Mouse (Mus musculus) megakaryocyte, embryonic 14.5 days (primary cell): Measurements from ENCODE around the gene Ism2. TPM values are rescaled to one million over a fixed set of nuclear protein-coding genes. Genes with fewer than 3 reads are reported as not detected.

Experiments
- H3K27me3 ChIP-seq: replicated peaks from 2 replicates; pipeline ENCODE3; 2012; ENCODE audit warnings: inconsistent platforms
- H3K36me3 ChIP-seq: replicated peaks from 2 replicates; pipeline ENCODE3; 2012; ENCODE audit warnings: low read length, inconsistent platforms, mixed read lengths
- H3K4me1 ChIP-seq: 2 replicates; pipeline ENCODE4 v1.6.1; 2012; ENCODE audit warnings: inconsistent platforms
- H3K4me3 ChIP-seq: replicated peaks from 2 replicates; pipeline ENCODE3; 2012; ENCODE audit warnings: moderate library complexity, mild to moderate bottlenecking, inconsistent platforms
- H3K9me3 ChIP-seq: 2 replicates; pipeline ENCODE4 v1.6.1; 2012; ENCODE audit warnings: inconsistent platforms
- FLI1 ChIP-seq: IDR thresholded peaks from 2 replicates; pipeline ENCODE4 v1.6.1; 2012; ENCODE audit warnings: low read length, inconsistent platforms, mixed read lengths
- GATA1 ChIP-seq: IDR thresholded peaks from 3 replicates; pipeline ENCODE4 v1.6.1; 2012; ENCODE audit warnings: mixed read lengths, low read length, inconsistent platforms, borderline replicate concordance
- polyA plus RNA-seq: library from polyadenylated mRNA; stranded (reverse); fragments of >175 nt; gene quantifications from 2 replicates; pipeline ENCODE4 v1.2.3, GENCODE M21; 2012; ENCODE audit warnings: low replicate concordance; ENCODE audit not compliant: insufficient read depth

Ism2 gene
- polyA plus RNA-seq, 1 experiment: 0.04 TPM

GRCm38 (mm10) chr12:87253878-87254277 lies 45.6 kb downstream of the Ism2 start:
- peaks cover 94% of the 10 kb centered on the region for H3K36me3 ChIP-seq
- no peak for TF ChIP-seq FLI1
- no peak for TF ChIP-seq GATA1

GRCm38 (mm10) chr12:87250161-87250560 lies 49.3 kb downstream of the Ism2 start:
- Histone ChIP-seq H3K36me3 (peaks cover 88% of the 10 kb centered on the region), H3K4me3 (no peak overlapping the region), H3K4me1 (no peaks in the 10 kb centered on the region), H3K9me3 (no peaks in the 10 kb centered on the region), H3K27me3 (no peaks in the 10 kb centered on the region)
- no peak for TF ChIP-seq FLI1
- TF ChIP-seq GATA1: no peak

More at GRCm38 (mm10) chr12:87253878-87254277, 45.6 kb downstream of the Ism2 start:
- Histone ChIP-seq H3K27me3 (no peaks in the 10 kb centered on the region), H3K4me3 (no peak overlapping the region), H3K4me1 (peaks cover 13% of the 10 kb centered on the region), H3K9me3 (no peaks in the 10 kb centered on the region)

GRCm38 (mm10) chr12:87238632-87239031 lies 60.9 kb downstream of the Ism2 start, which contains the start of gene Noxred1:
Gene Noxred1, minus strand, starts transcription at chr12:87238732.
- Histone ChIP-seq H3K36me3 (peaks cover 53% of the 10 kb centered on the region), H3K4me3 (no peak within 1 kb of the TSS), H3K27me3 (no peaks in the 10 kb centered on the region), H3K4me1 (peaks cover 13% of the 10 kb centered on the region; the same call in 1 of the 2 replicates), H3K9me3 (peaks cover 4% of the 10 kb centered on the region)
- TF ChIP-seq GATA1 (no peak), FLI1 (no peak)

- Histone ChIP-seq H3K36me3 (peaks cover 39% of the 10 kb centered on the region), H3K9me3 (peaks cover 4% of the 10 kb centered on the region), H3K4me1 (peaks cover 13% of the 10 kb centered on the region; the same call in 1 of the 2 replicates), H3K4me3 (no peak overlapping the region), H3K27me3 (no peaks in the 10 kb centered on the region)
- TF ChIP-seq FLI1 (no peak), GATA1 (no peak)
Measured at GRCm38 (mm10) chr12:87236882-87237483, 62.5 kb downstream of the Ism2 start.

- H3K36me3 ChIP-seq: no peaks in the 10 kb centered on the region
- peaks cover 7% of the 10 kb centered on the region for H3K9me3 ChIP-seq
- no peak overlapping the region for H3K4me3 ChIP-seq
- TF ChIP-seq GATA1 (no peak), FLI1 (no peak)
- H3K27me3 ChIP-seq: no peaks in the 10 kb centered on the region
- H3K4me1 ChIP-seq: peaks cover 15% of the 10 kb centered on the region
Measured at GRCm38 (mm10) chr12:87230379-87230895, 69.1 kb downstream of the Ism2 start.

GRCm38 (mm10) chr12:87229633-87230032 lies 69.9 kb downstream of the Ism2 start:
- no peak overlapping the region for H3K4me3 ChIP-seq
- no peaks in the 10 kb centered on the region for H3K36me3 ChIP-seq
- peaks cover 23% of the 10 kb centered on the region for H3K4me1 ChIP-seq
- no peaks in the 10 kb centered on the region for H3K27me3 ChIP-seq
- H3K9me3 ChIP-seq: peaks cover 6% of the 10 kb centered on the region
- TF ChIP-seq FLI1: no peak
- TF ChIP-seq GATA1: no peak

Other genes starting within 250 kb of the Ism2 start
- not detected in 2 replicates for gene Ngb, start 197.2 kb downstream of the Ism2 start, polyA plus RNA-seq
- gene Gstz1, start 152.5 kb downstream of the Ism2 start, polyA plus RNA-seq: 2.2 and 3.2 TPM in 2 replicates
- gene Pomt2, start 151.7 kb downstream of the Ism2 start, polyA plus RNA-seq: 1.4 and 2.0 TPM in 2 replicates
- gene Samd15, start 100.0 kb downstream of the Ism2 start, polyA plus RNA-seq: 0.26 TPM in 1 of 2 replicates, not detected in the other
- gene Tmed8, start 99.3 kb downstream of the Ism2 start, polyA plus RNA-seq: 0.38 TPM in 1 of 2 replicates, not detected in the other
- not detected in 2 replicates for gene Noxred1, start 61.0 kb downstream of the Ism2 start, polyA plus RNA-seq
- gene Vipas39, start 33.4 kb downstream of the Ism2 start, polyA plus RNA-seq: 2.2 and 3.4 TPM in 2 replicates
- 21.3 and 90.4 TPM in 2 replicates for gene Ahsa1, start 33.2 kb downstream of the Ism2 start, polyA plus RNA-seq
- 5.6 and 44.0 TPM in 2 replicates for gene Sptlc2, start 88.7 kb upstream of the Ism2 start, polyA plus RNA-seq
- 2.9 TPM in 1 of 2 replicates, not detected in the other for gene Slirp, start 144.2 kb upstream of the Ism2 start, polyA plus RNA-seq
- gene Alkbh1, start 144.3 kb upstream of the Ism2 start, polyA plus RNA-seq: 36.7 and 132 TPM in 2 replicates
- 2.3 and 27.5 TPM in 2 replicates for gene Snw1, start 172.6 kb upstream of the Ism2 start, polyA plus RNA-seq
- not detected in 2 replicates for gene Gm5788, start 195.0 kb upstream of the Ism2 start, polyA plus RNA-seq
- not detected in 2 replicates for gene Gm8300, start 214.6 kb upstream of the Ism2 start, polyA plus RNA-seq